Mouse (Mus musculus) ES-E14 (cell line): ENCODE data around the gene Cyth4.

Experiments
- CHD2 ChIP-seq: IDR thresholded peaks from 2 replicates; pipeline ENCODE4 v1.6.1; 2014; ENCODE audit warnings: mild to moderate bottlenecking, low read depth, low read length, inconsistent platforms
- ZC3H11A ChIP-seq: IDR thresholded peaks from 2 replicates; pipeline ENCODE4 v1.6.1; 2012; ENCODE audit warnings: low read depth, mild to moderate bottlenecking, inconsistent platforms, low read length, borderline replicate concordance

DNA sequence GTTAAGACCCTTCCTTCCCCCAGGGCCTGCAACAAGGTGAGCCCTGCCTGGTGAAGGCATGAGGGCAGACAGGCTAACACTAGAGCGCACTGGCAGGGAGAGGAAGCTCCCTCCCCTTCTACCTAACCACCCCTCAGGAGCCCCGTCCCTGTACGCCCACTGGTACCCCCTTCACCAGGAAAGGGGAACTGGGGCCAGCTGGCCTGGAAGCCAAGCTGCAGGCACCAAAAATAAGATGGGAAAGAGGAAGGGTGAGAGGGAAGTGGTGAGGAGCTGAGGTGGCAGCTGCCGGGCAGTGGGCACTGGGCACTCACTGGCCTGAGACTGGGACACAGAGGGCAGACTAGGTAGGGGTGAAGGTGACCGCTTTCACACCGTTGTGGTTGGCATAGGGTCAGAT lies 2.3 kb downstream of the Cyth4 start:
- TF ChIP-seq CHD2 (no peak), ZC3H11A (no peak)
